Mouse (Mus musculus): ENCODE measurements around the gene Galnt4.

GRCm38 (mm10) chr10:99150016-99150415 lies 42.1 kb downstream of the Galnt4 start:
- TF ChIP-seq CTCF (IDR thresholded peaks at IDR 0.05; ENCODE audit: low read depth) (no peak), EP300 (IDR thresholded peaks at IDR 0.05; ENCODE audit: low read depth) (no peak)
